Mouse (Mus musculus) C2C12 (cell line): ENCODE results near the gene Olfr111.

ENCODE experiments used
- CEBPB ChIP-seq: IDR thresholded peaks from one replicate; pipeline ENCODE4 v1.6.1; 2011; ENCODE audit warnings: low read depth, mild to moderate bottlenecking, control low read depth, moderate library complexity
- CTCF ChIP-seq: IDR thresholded peaks from one replicate; pipeline ENCODE4 v1.5.1; 2011; ENCODE audit not compliant: control insufficient read depth, insufficient read depth, insufficient read length
- MYOD1 ChIP-seq: IDR thresholded peaks from one replicate; pipeline ENCODE4 v1.6.1; 2011; ENCODE audit warnings: low read depth; ENCODE audit not compliant: control insufficient read depth, insufficient read length
- MYOG ChIP-seq: IDR thresholded peaks from one replicate; pipeline ENCODE4 v1.6.1; 2011; ENCODE audit not compliant: control insufficient read depth, insufficient read length; ENCODE audit errors: extremely low read depth
- USF1 ChIP-seq: IDR thresholded peaks from one replicate; pipeline ENCODE4 v1.6.1; 2011; ENCODE audit warnings: low read depth, mild to moderate bottlenecking, control low read depth, moderate library complexity

GRCm38 (mm10) chr17:37507730-37508129, at the start of gene Olfr111:
- no peak for TF ChIP-seq CTCF
- TF ChIP-seq USF1: no peak
- no peak for TF ChIP-seq CEBPB
- TF ChIP-seq MYOD1: no peak
- no peak for TF ChIP-seq MYOG
